Mouse (Mus musculus): ENCODE data around the gene Fam221b.

GRCm38 (mm10) chr4:43631956-43632920 is 36.7 kb downstream of the Fam221b start:
- TF ChIP-seq CTCF (IDR thresholded peaks at IDR 0.05; ENCODE audit: low read depth, low read length), result no peak
- no peak for TF ChIP-seq POLR2A (IDR thresholded peaks at IDR 0.05; ENCODE audit: insufficient read depth, low read length)
- TF ChIP-seq EP300 (IDR thresholded peaks at IDR 0.05; ENCODE audit: insufficient read depth, low read depth, low read length), result no peak
